Mouse (Mus musculus) lung, adult 2 months (tissue): ENCODE data around the gene Oit3. TPM values are rescaled to one million over a fixed set of nuclear protein-coding genes. Genes with fewer than 3 reads are reported as not detected.

Experiments
- DNase-seq: peaks from one replicate; pipeline ENCODE4 v3.0.0; 2022
- H3K4me1 ChIP-seq: fragments of 200-500 bp; 2 replicates; pipeline ENCODE4 v1.6.1; 2011; ENCODE audit warnings: low read length; ENCODE audit not compliant: control insufficient read depth, insufficient read depth
- H3K4me3 ChIP-seq: fragments of 200-500 bp; replicated peaks from 2 replicates; pipeline ENCODE3; 2011; ENCODE audit warnings: low read depth, mild to moderate bottlenecking, control low read depth, low read length; ENCODE audit errors: extremely low read depth
- CTCF ChIP-seq: fragments of 200-500 bp; IDR thresholded peaks from 2 replicates; pipeline ENCODE4 v1.5.1; 2011; ENCODE audit warnings: mild to moderate bottlenecking, low read length, control low read depth; ENCODE audit not compliant: insufficient read depth
- POLR2A ChIP-seq: fragments of 200-500 bp; IDR thresholded peaks from 2 replicates; pipeline ENCODE4 v1.6.1; 2011; ENCODE audit warnings: low read depth, mild to moderate bottlenecking, control low read depth, low read length, borderline replicate concordance; ENCODE audit errors: extremely low read depth
- WGBS: fragments of 180-500 bp; shearing (Covaris S2); methylation state at CpG from one replicate; pipeline ENCODE4 v1.1.7; 2018; 5-methylcytosine and 5-hydroxymethylcytosine counted together
- polyA plus RNA-seq: library from polyadenylated mRNA; depleted of rRNA; stranded (reverse); fragments of >200 nt; gene quantifications from 2 replicates; pipeline ENCODE4 v1.2.3, GENCODE M21; 2012; rRNA removed

Gene Oit3
- polyA plus RNA-seq, 1 experiment, result 0.78 TPM

DNA sequence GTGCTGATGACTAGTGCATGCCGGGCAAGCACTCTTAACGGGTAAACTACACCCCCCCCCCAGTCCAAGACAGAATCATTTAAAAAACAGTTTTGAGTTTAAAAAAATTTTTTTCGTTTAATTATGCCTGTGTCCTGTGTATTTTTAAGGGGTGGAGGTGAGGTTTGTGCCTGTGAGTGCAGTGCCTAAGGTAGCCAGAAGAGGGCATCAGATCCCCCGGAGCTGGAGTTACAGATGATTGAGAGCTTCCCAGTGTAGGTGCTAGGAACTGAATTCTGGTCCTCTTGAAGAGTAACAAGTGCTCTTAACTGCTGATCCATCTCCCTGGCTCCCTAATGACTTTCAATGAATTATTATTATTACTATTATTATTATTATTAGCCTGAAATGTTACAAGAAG, 62.9 kb downstream of the Oit3 start:
- DNase-seq, result no peak
- WGBS, result 92% methylated on average over 4 of the region's 4 CpGs
- H3K4me3 ChIP-seq, result no peak overlapping the region
- H3K4me1 ChIP-seq, result no peaks in the 10 kb centered on the region; the same call in 1 of the 2 replicates
- TF ChIP-seq CTCF, result no peak
- TF ChIP-seq POLR2A, result no peak

GRCm38 (mm10) chr10:59377906-59378305, 63.7 kb downstream of the Oit3 start:
- WGBS, result 70% methylated on average over 10 of the region's 10 CpGs
- DNase-seq, result no peak
- no peak for TF ChIP-seq CTCF
- no peak for TF ChIP-seq POLR2A
- Histone ChIP-seq H3K4me1 (no peaks in the 10 kb centered on the region; the same call in 1 of the 2 replicates), H3K4me3 (no peak overlapping the region)

Other genes starting within 250 kb of the Oit3 start
- gene Sept10, start 219.9 kb downstream of the Oit3 start, polyA plus RNA-seq, result 7.0 and 9.2 TPM in 2 replicates
- 9.3 TPM in 2 replicates for gene Sowahc, start 219.8 kb downstream of the Oit3 start, polyA plus RNA-seq
- 17.4 and 21.9 TPM in 2 replicates for gene P4ha1, start 118.5 kb downstream of the Oit3 start, polyA plus RNA-seq
- 2.3 TPM in 2 replicates for gene Gm10273, start 46.1 kb downstream of the Oit3 start, polyA plus RNA-seq
- 0.41 TPM in 1 of 2 replicates, not detected in the other for gene Pla2g12b, start 38.1 kb downstream of the Oit3 start, polyA plus RNA-seq
- not detected in 2 replicates for gene Gm10322, start 174.3 kb upstream of the Oit3 start, polyA plus RNA-seq
- gene Mcu, start 174.9 kb upstream of the Oit3 start, polyA plus RNA-seq, result 12.8 and 13.1 TPM in 2 replicates